ENCODE assay signal across 24 mouse cellular contexts in the genomic region with DNA sequence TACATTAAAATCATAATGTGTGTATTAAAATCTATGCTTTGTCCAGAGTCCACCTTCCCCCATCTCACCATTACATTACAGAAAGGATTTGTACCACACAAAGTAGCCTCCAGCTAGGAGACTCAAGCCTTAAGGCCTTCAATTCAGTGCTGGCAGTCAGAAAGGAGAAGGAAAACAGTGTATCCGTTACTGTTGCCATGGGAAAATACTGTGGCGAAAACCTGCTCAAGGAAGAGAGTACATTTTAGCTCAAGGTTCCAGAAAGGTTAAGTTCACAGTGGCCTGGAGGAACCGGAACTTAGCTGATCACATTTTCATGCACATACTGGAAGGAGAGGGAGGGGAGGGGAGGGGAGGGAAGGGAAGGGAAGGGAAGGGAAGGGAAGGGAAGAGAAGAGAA.
"Had no signal": no experiment of that assay in that cellular context is flagged by ENCODE, and none has a peak within 500 bp of the region (broad histone marks: within the 10 kb centered on the region; RNA-seq: fewer than 3 reads in every experiment).

No protein-coding gene starts in this region.

- H3K27ac ChIP-seq: gastrocnemius, adult 2 months; heart, adult 2 months; hindbrain, embryonic 10.5 days; hindbrain, embryonic 12.5 days; hindbrain, embryonic 14.5 days; intestine, embryonic 15.5 days; layer of hippocampus, adult 2 months; left cerebral cortex, adult 2 months; limb, embryonic 13.5 days; limb, embryonic 15.5 days; liver, embryonic 12.5 days; liver, embryonic 14.5 days had no signal

- H3K9me3 ChIP-seq: heart, embryonic 10.5 days; heart, embryonic 12.5 days; hindbrain, embryonic 10.5 days; hindbrain, embryonic 12.5 days; intestine, embryonic 15.5 days; limb, embryonic 13.5 days; limb, embryonic 15.5 days; liver, embryonic 12.5 days had no signal

- H3K9ac ChIP-seq: heart, embryonic 12.5 days; hindbrain, embryonic 12.5 days; hindbrain, embryonic 14.5 days; intestine, embryonic 15.5 days; limb, embryonic 13.5 days; limb, embryonic 15.5 days; liver, embryonic 12.5 days; liver, embryonic 14.5 days had no signal

- H3K4me3 ChIP-seq: gastrocnemius, adult 2 months; heart, adult 2 months; heart, embryonic 10.5 days; heart, embryonic 12.5 days; hindbrain, embryonic 10.5 days; hindbrain, embryonic 12.5 days; intestine, embryonic 15.5 days; layer of hippocampus, adult 2 months; left cerebral cortex, adult 2 months; limb, embryonic 13.5 days; limb, embryonic 15.5 days; liver, embryonic 12.5 days had no signal

- H3K36me3 ChIP-seq: heart, embryonic 10.5 days; heart, embryonic 12.5 days; hindbrain, embryonic 10.5 days; hindbrain, embryonic 12.5 days; intestine, embryonic 15.5 days; limb, embryonic 13.5 days; limb, embryonic 15.5 days; liver, embryonic 12.5 days had no signal

- DNase-seq: gastrocnemius, adult 2 months; gastrocnemius, postnatal 10 days; gastrocnemius, postnatal 25 days; heart, adult 2 months; heart, postnatal 10 days; heart, postnatal 4 days; kidney, adult 18-20 months; kidney, adult 8-10 months; kidney, postnatal 10 days; kidney, postnatal 25 days; kidney, postnatal 4 days; left cerebral cortex, postnatal 4 days had no signal

- H3K4me1 ChIP-seq: limb, embryonic 13.5 days; liver, embryonic 12.5 days had no signal
